Mouse (Mus musculus) R1 (cell line): Measurements from ENCODE around the gene Slc3a1.

Experiments used
- DNase-seq: peaks from one replicate; pipeline ENCODE4 v3.0.0-alpha.2; 2018; ENCODE audit warnings: low read depth, low spot score

The Slc3a1 gene

DNA sequence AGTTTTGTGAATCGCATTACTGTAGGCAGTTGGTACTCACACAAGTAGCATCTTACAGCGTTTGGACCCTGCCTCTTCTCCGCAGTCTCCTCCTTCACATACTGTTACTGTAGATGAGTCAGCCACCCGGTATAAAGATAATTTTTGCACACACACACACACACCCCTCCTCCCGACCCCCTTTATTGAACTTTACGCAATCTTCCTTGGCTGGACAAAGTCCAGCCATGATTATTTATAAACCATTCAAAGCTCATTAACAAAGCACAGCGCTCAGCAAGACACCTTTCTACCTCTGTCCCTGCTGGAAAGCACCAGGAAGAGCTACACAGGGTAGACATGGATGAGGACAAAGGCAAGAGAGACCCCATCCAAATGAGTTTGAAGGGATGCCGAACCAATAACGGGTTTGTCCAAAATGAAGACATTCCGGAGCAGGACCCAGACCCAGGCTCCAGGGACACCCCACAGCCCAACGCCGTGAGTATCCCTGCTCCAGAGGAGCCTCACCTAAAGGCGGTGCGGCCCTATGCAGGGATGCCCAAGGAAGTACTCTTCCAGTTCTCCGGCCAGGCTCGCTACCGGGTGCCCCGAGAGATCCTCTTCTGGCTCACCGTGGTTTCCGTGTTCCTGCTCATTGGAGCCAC, at the start of gene Slc3a1:
TSS of gene Slc3a1 (plus strand) at position 284 of the 647 bp plus-strand sequence.
- no peak for DNase-seq

DNA sequence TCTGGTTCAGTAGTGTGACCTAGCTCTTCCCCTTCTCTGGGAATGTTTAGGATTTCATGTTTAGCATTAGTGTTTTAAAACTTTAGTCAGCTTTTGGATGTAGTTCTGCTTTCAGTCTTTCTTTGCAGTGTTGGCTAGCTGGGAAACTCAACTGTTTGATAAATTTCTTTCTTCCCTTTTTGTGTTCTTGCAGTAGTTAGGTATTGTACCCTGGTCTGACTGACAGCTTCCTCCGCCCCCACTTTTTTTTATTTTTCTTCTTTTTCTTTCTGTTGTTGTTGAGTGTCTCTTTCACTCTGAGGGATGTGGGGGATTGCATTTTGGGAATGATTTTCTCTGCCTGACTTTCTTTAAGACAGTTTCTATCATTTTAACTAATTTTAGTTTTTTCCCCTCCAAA, 46.5 kb upstream of the Slc3a1 start:
- no peak for DNase-seq

DNA sequence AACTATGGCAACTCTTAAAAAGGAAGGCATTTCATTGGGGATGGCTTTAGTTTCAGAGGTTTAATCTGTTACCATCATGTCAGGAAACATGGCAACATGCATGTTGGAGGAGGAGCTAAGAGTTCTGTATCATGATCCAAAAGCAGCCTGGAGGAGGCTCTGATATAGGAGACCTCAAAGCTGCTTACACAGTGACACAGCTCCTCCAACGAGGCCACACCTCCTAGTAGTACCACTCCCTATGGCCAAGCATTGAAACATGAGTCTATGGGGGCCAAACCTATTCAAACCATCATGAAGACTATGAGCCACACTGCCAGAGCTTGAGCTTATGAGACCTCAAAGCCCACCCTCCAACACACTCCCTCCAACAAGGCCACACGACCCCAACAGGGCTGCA, 45.4 kb upstream of the Slc3a1 start:
- no peak for DNase-seq

DNA sequence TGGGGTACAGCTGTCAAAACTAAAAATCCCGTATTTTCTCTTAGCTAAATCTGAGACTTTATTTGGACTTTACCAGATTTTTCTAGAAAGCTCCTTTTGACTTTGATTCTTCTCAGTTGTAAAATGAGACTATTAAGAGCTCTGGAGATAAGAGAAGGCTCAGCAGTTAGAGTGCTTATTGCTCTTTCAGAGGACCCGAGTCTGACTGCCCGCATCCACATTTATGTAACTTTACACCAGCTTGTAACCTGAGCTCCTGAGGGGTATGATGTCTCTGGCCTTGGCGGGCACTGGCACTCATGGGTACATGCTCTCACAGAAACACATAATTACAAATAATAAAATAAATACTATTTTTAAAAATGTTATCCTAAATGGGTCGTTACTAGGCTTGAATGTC, 41.8 kb upstream of the Slc3a1 start:
- no peak for DNase-seq

GRCm38 (mm10) chr17:84987834-84988410, 40.3 kb upstream of the Slc3a1 start:
- DNase-seq, result peak; percentile 45

- no peak for DNase-seq
These were observed 39.7 kb upstream of the Slc3a1 start for GRCm38 (mm10) chr17:84988514-84988913.

GRCm38 (mm10) chr17:84995844-84996243, 32.3 kb upstream of the Slc3a1 start:
- no peak for DNase-seq

DNA sequence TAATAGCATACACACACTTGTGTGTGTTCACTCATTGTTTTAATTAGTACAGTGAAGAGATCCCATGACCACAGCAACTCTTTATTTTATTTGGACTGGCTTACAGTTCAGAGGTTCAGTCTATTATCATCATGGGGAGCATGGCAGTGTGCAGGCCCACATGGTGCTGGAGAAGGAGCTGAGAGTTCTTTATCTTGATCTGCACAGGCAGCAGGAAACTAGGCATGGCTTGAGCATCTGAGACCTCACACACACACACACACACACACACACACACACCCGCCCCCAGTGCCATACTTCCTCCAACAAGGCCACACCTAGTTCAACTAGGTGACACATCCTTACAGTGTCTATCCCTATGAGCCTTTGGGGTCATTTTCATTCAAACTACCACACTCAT, 30.5 kb upstream of the Slc3a1 start:
- DNase-seq, result no peak

- DNase-seq, result no peak
These were observed 28.5 kb upstream of the Slc3a1 start for GRCm38 (mm10) chr17:84999636-85000035.

GRCm38 (mm10) chr17:85013485-85013884, 14.7 kb upstream of the Slc3a1 start:
- DNase-seq, result no peak

GRCm38 (mm10) chr17:85014632-85015031, 13.5 kb upstream of the Slc3a1 start:
- DNase-seq, result no peak

DNA sequence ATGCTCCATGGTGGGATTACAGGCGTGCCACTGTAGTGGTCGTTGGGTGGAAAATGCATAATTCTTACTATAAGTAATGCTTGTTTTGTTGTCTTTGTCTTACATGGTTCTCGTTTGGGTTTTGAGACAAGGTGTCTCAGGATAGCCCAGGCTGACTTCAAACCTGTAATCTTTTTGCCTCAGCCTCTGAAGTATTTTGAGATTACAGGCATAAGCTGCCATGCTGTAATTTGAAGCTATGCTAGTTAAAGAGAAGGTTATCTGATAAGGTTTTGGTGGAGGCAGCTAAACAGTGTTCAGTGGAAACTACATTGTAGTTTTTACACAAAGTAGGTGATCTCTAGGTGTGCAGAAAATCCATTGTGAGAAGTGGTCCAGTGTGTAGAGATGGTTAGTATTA, 9.8 kb upstream of the Slc3a1 start:
- no peak for DNase-seq

- no peak for DNase-seq
These were observed 9.4 kb upstream of the Slc3a1 start for GRCm38 (mm10) chr17:85018794-85019193.

DNA sequence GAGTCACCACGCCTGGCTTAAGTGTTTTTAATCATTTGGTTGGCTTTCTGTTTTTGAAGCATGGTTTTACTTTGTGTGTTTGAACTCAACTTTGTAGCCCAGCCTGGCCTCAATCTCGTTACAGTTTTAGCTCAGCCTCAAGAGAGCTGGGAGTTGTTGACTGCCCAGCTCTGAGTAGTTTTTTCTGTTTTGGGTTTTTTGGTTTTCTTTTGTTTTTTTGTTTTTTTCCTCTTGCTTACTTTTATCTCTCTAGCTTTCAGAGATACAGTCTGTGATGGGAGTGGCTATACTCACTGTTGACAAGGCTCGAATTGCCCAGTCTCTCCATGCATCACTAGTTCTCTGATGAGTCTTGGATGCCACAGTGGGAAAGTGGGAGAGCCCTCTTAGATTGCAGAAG, 7.8 kb upstream of the Slc3a1 start:
- DNase-seq, result no peak

DNA sequence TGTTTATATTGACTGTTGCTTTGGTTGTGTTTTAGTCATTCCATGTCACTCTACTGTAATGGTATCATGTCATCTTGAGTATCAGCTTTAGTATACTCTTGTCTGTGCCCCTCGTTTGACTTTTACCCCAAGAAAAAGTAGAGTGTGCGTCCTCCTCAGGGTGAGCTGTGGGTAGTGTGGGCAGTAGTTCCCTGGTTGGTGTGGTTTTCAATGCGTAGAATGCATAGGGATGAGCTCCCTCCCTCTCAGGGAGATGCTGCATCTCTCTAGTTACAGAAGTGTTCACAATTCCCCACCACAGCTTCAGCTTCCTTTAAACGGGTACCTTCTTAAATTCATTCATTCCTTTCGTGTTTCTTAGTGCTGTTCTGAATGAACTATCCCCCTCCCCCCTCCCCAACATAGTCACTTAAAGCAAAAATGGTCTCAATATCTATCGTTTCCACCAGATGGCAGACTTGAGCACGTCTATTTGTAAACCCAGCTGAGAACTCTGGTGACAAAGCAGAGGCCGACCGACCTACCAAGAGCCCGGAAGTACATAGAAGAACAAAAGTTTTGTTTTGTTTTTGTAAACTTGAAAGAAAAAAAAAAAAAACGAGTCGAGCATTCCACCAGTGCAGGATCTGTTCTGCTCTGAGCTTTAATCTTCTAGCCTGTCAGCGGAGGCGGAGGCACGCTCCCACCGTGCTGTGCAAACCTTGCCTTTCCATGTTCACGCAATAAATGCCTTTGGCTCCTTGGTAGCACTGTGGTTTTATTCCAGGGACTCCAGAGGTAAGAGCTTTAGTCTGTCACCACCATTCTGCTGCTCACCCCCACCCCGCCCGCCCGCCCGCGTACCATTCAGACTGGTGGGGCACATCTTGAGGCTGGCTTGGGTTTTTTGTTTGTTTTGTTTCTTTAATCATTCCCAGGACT, 4.7 kb upstream of the Slc3a1 start:
- peak; percentile 92 for DNase-seq

DNA sequence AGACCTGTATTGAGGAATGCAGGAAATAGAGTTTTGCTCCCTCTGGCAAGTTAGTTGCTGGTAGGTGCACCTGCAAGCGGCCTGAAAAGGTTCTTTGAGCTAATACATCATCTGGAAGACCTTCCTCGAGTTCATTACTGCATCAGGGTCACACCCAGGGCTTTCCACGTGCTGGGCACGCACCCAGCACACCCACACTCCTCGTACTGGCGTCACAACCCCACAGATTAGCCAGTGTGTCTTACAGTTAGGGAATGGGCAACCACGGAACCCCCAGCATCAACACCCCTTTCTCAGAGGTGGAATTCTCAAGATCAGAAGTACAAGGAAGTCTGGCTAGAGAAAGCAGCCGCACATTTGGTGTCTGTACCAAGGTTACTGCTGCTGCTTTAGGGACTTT, 3.9 kb upstream of the Slc3a1 start:
- DNase-seq, result no peak

DNA sequence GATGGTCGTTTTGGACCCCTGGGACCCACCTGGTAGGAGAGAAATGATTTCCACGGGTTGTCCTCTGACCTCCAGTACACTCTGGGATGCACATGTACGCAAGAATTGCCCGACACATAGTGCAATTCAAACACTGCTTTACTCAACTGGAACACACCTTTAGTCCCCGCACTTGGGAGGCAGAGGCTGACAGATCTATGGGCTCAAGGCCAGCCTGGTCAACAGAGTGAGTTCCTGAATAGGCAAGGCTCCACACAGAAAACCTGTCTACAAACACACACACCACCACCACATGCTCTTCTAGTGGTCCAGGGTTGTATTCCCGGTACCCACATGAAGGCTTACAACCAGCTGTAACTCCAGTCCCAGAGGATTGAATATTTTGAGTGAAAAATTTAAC, 3.0 kb upstream of the Slc3a1 start:
- DNase-seq, result no peak

DNA sequence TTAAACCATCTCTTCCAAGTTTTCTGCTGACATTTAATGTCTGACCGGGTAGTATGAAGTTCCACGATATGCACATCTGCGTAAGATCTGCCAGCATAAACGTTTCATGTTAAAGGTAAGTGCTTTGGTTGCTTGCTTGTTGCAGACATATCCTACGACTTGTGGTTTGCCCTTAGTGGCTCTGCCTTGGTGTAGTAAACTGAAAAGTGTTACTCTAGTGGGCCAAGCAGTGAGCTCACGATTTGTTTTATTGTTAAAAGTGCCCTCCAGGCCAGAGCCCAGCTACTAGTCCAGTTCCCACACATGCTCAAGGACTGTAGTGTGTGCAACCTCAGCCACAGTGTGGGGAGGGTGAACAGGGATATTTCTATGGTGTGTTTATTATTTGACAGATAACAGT, 1.7 kb upstream of the Slc3a1 start:
- no peak for DNase-seq

DNA sequence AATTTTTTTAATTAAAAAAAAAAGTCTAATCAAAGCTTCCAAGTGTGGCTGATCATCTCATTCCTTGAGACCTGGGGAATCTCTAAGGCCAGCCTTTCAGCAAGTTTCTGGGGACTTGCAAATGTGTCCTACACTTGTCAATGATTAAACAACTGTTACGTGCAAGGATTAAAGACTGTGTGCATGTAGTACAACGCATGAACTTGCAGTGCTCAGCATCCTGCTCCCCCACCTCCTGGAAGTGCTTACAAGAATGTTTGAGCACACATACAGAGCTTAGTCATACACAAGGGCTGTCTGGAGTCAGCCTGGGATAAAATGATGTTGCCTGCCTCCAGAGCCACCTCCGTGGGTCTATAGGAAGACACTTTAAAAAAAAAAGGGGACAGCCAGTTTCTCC, 929 bp upstream of the Slc3a1 start:
- no peak for DNase-seq

- no peak for DNase-seq
These were observed 621 bp downstream of the Slc3a1 start for GRCm38 (mm10) chr17:85028797-85029196.

- DNase-seq, result no peak
These were observed 2.5 kb downstream of the Slc3a1 start for GRCm38 (mm10) chr17:85030651-85031050.

GRCm38 (mm10) chr17:85033087-85033486, 4.9 kb downstream of the Slc3a1 start:
- no peak for DNase-seq

GRCm38 (mm10) chr17:85034068-85034467, 5.9 kb downstream of the Slc3a1 start:
- no peak for DNase-seq
